Mouse (Mus musculus): ENCODE measurements around the gene Kcna7. TPM values are rescaled to one million over a fixed set of nuclear protein-coding genes. Genes with fewer than 3 reads are reported as not detected.

The Kcna7 gene
- polyA plus RNA-seq, 1 experiment from 2014 or later: 0.08 TPM

DNA sequence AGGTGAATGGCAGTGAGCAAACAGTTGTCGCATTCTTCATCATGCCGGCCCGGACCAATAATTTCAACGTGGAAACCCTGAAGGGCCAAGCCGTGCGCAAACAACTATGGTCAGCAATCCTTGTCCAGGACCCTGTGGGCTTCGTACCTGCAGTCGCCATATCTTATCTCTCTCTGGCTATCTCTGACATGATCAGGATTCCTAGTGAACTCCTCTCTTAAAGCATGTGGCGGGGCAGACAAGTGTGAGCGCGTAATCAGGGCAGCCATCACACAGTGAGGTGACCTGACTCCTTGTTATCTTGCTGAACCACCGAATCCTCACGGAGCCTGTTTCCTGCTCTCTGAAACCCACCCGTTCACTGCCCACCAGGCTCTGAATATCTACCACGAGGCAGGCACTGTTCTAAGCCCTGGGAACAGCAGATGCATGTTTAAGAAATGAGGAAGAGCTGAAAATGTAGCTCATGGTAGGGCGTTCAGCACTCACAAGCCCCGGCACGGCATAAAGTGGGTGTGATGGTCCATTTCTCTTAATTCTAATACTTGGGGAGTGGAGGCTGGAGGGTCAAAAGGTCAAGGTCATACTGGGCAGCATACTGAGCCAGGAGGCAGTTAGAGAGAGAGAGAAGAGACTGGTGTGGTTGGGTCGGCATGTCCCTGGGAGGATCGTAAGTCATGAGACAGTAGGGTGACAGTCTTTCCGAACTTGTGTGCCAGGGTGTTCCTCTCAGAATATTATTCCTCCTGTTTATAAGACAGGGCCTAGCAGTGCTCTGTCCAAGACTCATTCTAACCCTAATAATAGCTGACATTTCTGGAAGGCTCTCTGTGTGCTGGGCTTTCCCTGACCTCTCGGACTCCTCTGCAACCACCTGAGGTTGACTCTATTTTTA, 38.3 kb downstream of the Kcna7 start:
- no peak for TF ChIP-seq CTCF (IDR thresholded peaks at IDR 0.05; ENCODE audit: low read depth)
- no peaks in the 10 kb centered on the region for H3K4me1 ChIP-seq (replicated peaks; ENCODE audit: control insufficient read depth, insufficient read depth, low read length)
- no peaks in the 10 kb centered on the region for H3K27me3 ChIP-seq (replicated peaks; ENCODE audit: control insufficient read depth, insufficient read depth, low read length)
- no peak overlapping the region for H3K9ac ChIP-seq (ENCODE audit: low read depth, low read length)
- no peak overlapping the region for H3K4me3 ChIP-seq (ENCODE audit: low read depth, low read length)
- WGBS: 73% methylated on average over 22 of the region's 22 CpGs
- no peaks in the 10 kb centered on the region for H3K9me3 ChIP-seq (ENCODE audit: control insufficient read depth)
- H3K4me2 ChIP-seq (replicated peaks; ENCODE audit: low read depth): no peak overlapping the region
- ATAC-seq: no peak
- no peak overlapping the region for H3K27ac ChIP-seq (ENCODE audit: low read depth, low read length)
- peaks cover 43% of the 10 kb centered on the region for H3K36me3 ChIP-seq (ENCODE audit: control insufficient read depth, insufficient read depth)

DNA sequence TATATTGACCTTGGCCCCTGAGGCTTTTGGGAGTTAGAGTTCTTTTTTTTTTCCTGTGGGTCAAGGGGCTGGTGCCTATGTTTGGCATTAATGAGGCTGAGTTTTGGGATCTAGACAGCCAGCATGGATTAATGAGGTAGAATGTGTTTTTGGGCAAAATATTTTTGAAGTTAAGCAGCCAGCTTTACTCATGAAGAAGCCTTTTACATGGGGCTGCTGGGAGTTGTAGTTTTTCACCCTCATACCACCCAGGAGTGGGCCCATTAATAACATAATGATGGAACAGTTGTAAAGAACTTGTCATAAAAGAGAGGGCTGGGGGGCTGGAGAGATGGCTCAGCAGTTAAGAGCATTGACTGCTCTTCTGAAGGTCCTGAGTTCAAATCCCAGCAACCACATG, 41.1 kb downstream of the Kcna7 start:
- peaks cover 33% of the 10 kb centered on the region for H3K36me3 ChIP-seq (ENCODE audit: control insufficient read depth, insufficient read depth)

DNA sequence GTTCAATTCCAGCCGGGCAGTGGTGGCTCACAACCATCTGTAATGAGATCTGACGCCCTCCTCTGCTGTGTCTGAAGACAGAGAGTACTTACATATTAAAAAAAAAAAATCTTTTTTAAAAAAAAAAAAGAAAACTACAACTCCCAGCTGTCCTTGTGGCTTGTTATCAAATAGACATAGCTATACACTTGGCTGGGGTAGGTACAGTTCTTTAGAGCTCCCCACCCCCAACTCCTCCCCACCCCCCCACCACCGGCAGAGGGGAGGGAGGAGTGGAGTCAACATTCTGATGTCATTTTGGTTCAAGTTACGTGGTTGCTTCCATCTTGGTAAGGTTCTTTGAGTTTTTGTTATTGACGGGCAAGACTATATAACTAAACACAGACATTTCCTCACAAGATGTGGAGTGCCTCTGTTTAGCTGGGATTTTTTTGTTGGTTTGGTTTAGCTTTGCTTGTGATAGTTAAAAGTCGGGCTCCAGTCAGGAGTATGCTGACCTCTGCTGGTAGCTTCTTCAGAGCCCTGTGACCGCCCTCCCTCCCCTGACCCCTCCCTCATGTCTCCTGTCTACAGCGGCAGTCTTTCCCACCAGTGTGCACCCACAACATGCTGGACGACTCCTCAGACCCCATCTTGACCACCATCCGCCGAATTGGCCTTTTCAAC, 42.0 kb downstream of the Kcna7 start:
- H3K36me3 ChIP-seq (ENCODE audit: control insufficient read depth, insufficient read depth): peaks cover 40% of the 10 kb centered on the region
- no peaks in the 10 kb centered on the region for H3K9me3 ChIP-seq (ENCODE audit: control insufficient read depth)
- no peak overlapping the region for H3K9ac ChIP-seq (ENCODE audit: low read depth, low read length)
- H3K27me3 ChIP-seq (replicated peaks; ENCODE audit: control insufficient read depth, insufficient read depth, low read length): no peaks in the 10 kb centered on the region
- no peaks in the 10 kb centered on the region for H3K4me1 ChIP-seq (replicated peaks; ENCODE audit: control insufficient read depth, insufficient read depth, low read length)
- WGBS: 44% methylated on average over 11 of the region's 11 CpGs
- no peak overlapping the region for H3K4me2 ChIP-seq (replicated peaks; ENCODE audit: low read depth)
- H3K27ac ChIP-seq (ENCODE audit: low read depth, low read length): no peak overlapping the region
- no peak for ATAC-seq
- TF ChIP-seq CTCF (IDR thresholded peaks at IDR 0.05; ENCODE audit: low read depth): peak; percentile 78
- no peak overlapping the region for H3K4me3 ChIP-seq (ENCODE audit: low read depth, low read length)

More for the DNA sequence above, 41.1 kb downstream of the Kcna7 start:
- TF ChIP-seq CTCF (IDR thresholded peaks at IDR 0.05; ENCODE audit: low read depth): no peak
- H3K9ac ChIP-seq (ENCODE audit: low read depth, low read length): no peak overlapping the region
- H3K4me1 ChIP-seq (replicated peaks; ENCODE audit: control insufficient read depth, insufficient read depth, low read length): no peaks in the 10 kb centered on the region
- no peaks in the 10 kb centered on the region for H3K27me3 ChIP-seq (replicated peaks; ENCODE audit: control insufficient read depth, insufficient read depth, low read length)
- H3K4me3 ChIP-seq (ENCODE audit: low read depth, low read length): no peak overlapping the region
- no peak for ATAC-seq
- H3K9me3 ChIP-seq (ENCODE audit: control insufficient read depth): no peaks in the 10 kb centered on the region
- H3K4me2 ChIP-seq (replicated peaks; ENCODE audit: low read depth): no peak overlapping the region
- H3K27ac ChIP-seq (ENCODE audit: low read depth, low read length): no peak overlapping the region

DNA sequence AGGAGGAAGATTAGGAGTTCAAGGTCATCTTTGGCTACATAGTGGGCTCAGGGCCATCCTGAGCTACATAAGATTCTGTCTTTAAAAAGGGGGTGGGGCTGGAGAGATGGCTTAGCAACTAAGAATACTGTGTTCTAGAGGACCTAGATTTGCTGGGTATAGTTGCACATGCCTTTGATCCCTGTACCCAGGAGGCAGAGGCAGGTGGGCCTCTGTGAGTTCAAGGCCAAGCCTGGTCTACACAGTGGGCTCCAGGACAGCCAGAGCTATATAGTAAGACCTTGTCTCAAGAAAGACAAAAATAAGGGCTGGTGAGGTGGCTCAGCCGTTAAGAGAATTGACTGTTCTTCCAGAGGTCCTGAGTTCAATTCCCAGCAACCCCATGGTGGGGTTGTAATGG, 44.5 kb downstream of the Kcna7 start:
- H3K9me3 ChIP-seq (ENCODE audit: control insufficient read depth): no peaks in the 10 kb centered on the region
- peaks cover 35% of the 10 kb centered on the region; the same call in 1 of the 2 replicates for H3K36me3 ChIP-seq (ENCODE audit: control insufficient read depth, insufficient read depth)
- no peak for ATAC-seq
- WGBS: 90% methylated on average over 1 of the region's 1 CpGs
- TF ChIP-seq CTCF (IDR thresholded peaks at IDR 0.05; ENCODE audit: low read depth): no peak
- H3K4me1 ChIP-seq (replicated peaks; ENCODE audit: control insufficient read depth, insufficient read depth, low read length): no peaks in the 10 kb centered on the region
- H3K4me3 ChIP-seq (ENCODE audit: low read depth, low read length): no peak overlapping the region
- no peak overlapping the region for H3K9ac ChIP-seq (ENCODE audit: low read depth, low read length)
- H3K27me3 ChIP-seq (replicated peaks; ENCODE audit: control insufficient read depth, insufficient read depth, low read length): no peaks in the 10 kb centered on the region
- no peak overlapping the region for H3K27ac ChIP-seq (ENCODE audit: low read depth, low read length)
- H3K4me2 ChIP-seq (replicated peaks; ENCODE audit: low read depth): no peak overlapping the region

DNA sequence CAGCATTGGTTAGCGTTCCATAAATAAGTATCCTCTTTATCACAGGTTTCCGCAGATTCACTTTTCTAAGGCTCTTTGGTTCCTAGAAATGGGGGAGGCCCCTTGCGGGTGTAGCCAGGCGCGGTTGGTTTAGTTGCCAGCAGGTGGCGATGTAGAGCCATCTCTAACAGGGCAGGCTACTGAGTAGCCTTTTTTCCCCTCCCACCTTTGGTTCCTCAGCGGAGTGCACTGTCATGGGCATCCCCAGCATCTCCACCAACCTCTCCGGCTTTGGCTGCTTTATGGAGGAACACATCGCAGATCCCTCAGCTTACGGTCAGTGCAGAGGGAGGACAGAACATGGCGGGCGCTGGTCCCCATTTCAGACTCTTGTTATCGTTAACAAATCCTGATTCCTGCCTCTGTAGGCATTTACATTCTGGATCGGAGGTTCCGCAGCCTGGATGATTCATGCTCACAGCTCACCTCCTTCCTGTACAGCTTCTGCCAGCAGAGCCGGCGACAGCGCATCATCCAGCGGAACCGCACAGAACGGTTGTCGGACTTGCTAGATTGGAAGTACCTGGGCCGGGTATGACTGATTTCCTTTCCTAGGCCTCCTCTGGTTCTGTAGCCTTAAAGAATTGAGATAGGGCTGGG, 46.0 kb downstream of the Kcna7 start:
- H3K4me1 ChIP-seq (replicated peaks; ENCODE audit: control insufficient read depth, insufficient read depth, low read length): no peaks in the 10 kb centered on the region
- 56% methylated on average over 23 of the region's 23 CpGs for WGBS
- ATAC-seq: peak; percentile 51

DNA sequence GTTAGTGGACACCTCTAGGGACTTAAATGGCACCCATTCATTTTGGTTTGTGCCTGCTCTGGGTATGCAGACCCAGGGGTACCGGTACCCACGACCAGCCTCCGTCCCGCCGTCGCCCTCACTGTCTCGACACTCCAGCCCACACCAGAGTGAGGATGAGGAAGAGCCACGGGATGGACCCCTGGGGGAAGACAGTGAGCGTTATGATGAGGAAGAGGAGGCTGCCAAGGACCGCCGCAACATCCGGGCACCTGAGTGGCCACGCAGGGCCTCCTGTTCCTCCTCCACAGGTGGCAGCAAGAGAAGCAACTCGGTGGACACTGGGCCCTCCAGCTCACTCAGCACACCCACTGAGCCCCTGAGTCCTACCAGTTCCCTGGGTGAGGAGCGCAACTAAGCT, 49.5 kb downstream of the Kcna7 start:
- H3K27me3 ChIP-seq (replicated peaks; ENCODE audit: control insufficient read depth, insufficient read depth, low read length): no peaks in the 10 kb centered on the region
- WGBS: 91% methylated on average over 15 of the region's 15 CpGs
- no peak overlapping the region for H3K4me3 ChIP-seq (ENCODE audit: low read depth, low read length)

More for the DNA sequence above, 46.0 kb downstream of the Kcna7 start:
- Histone ChIP-seq H3K27me3 (replicated peaks; ENCODE audit: control insufficient read depth, insufficient read depth, low read length) (no peaks in the 10 kb centered on the region), H3K27ac (ENCODE audit: low read depth, low read length) (no peak overlapping the region), H3K4me3 (ENCODE audit: low read depth, low read length) (no peak overlapping the region), H3K9ac (ENCODE audit: low read depth, low read length) (no peak overlapping the region), H3K9me3 (ENCODE audit: control insufficient read depth) (no peaks in the 10 kb centered on the region), H3K4me2 (replicated peaks; ENCODE audit: low read depth) (no peak overlapping the region), H3K36me3 (ENCODE audit: control insufficient read depth, insufficient read depth) (peaks cover 37% of the 10 kb centered on the region; the same call in 1 of the 2 replicates)
- peak; percentile 92 for TF ChIP-seq CTCF (IDR thresholded peaks at IDR 0.05; ENCODE audit: low read depth)

More for the DNA sequence above, 49.5 kb downstream of the Kcna7 start:
- H3K27ac ChIP-seq (ENCODE audit: low read depth, low read length): no peak overlapping the region
- no peak for TF ChIP-seq CTCF (IDR thresholded peaks at IDR 0.05; ENCODE audit: low read depth)
- H3K9me3 ChIP-seq (ENCODE audit: control insufficient read depth): no peaks in the 10 kb centered on the region
- no peaks in the 10 kb centered on the region for H3K4me1 ChIP-seq (replicated peaks; ENCODE audit: control insufficient read depth, insufficient read depth, low read length)
- H3K4me2 ChIP-seq (replicated peaks; ENCODE audit: low read depth): no peak overlapping the region
- ATAC-seq: no peak
- no peak overlapping the region for H3K9ac ChIP-seq (ENCODE audit: low read depth, low read length)
- H3K36me3 ChIP-seq (ENCODE audit: control insufficient read depth, insufficient read depth): peaks cover 52% of the 10 kb centered on the region
